Mouse (Mus musculus) MEL (cell line): Measurements from ENCODE around the gene Tmprss6. TPM values are rescaled to one million over a fixed set of nuclear protein-coding genes. Genes with fewer than 3 reads are reported as not detected.

Experiments used
- DNase-seq: peaks from one replicate; pipeline ENCODE4 v3.0.0; 2011; ENCODE audit warnings: low read depth, low spot score
- H3K27ac ChIP-seq: 2 replicates; pipeline ENCODE4 v1.5.1; 2012; ENCODE audit warnings: low read depth, mild to moderate bottlenecking, control low read depth, low read length, moderate library complexity; ENCODE audit not compliant: control insufficient read depth
- H3K27me3 ChIP-seq, 2 experiments: fragments of 150-350 bp in 1 of 2; sonication (generic) in 1 of 2; 2 replicates each; pipeline ENCODE4 v1.6.1; 2012; ENCODE audit warnings: low read length in 2 of 2, mild to moderate bottlenecking in 2 of 2, improper control_type of control experiment in 1 of 2, moderate library complexity in 1 of 2; ENCODE audit not compliant: insufficient read depth in 2 of 2, control insufficient read depth in 1 of 2
- H3K36me3 ChIP-seq, 2 experiments: 2 replicates each; pipeline ENCODE4 v1.6.1; 2012 to 2014; ENCODE audit warnings: low read length in 2 of 2, improper control_type of control experiment in 1 of 2, inconsistent platforms in 1 of 2, mild to moderate bottlenecking in 1 of 2; ENCODE audit not compliant: insufficient read depth in 2 of 2, control insufficient read depth in 1 of 2
- H3K4me1 ChIP-seq, 2 experiments: fragments of 150-350 bp in 1 of 2; sonication (generic) in 1 of 2; 2 replicates each; pipeline ENCODE4 v1.6.1; 2012; ENCODE audit warnings: low read length in 2 of 2, improper control_type of control experiment in 1 of 2, mild to moderate bottlenecking in 1 of 2; ENCODE audit not compliant: insufficient read depth in 2 of 2, control insufficient read depth in 1 of 2
- H3K4me3 ChIP-seq, 2 experiments: fragments of 150-350 bp in 1 of 2; sonication (generic) in 1 of 2; 2 replicates each; pipeline ENCODE4 v1.5.1; 2012; ENCODE audit warnings: low read depth in 2 of 2, low read length in 2 of 2, mild to moderate bottlenecking in 2 of 2, moderate library complexity in 2 of 2, control low read depth in 1 of 2, improper control_type of control experiment in 1 of 2; ENCODE audit not compliant: control insufficient read depth in 1 of 2, insufficient read depth in 1 of 2
- H3K79me2 ChIP-seq: 2 replicates; pipeline ENCODE4 v1.6.1; 2012; ENCODE audit warnings: mild to moderate bottlenecking, low read length, moderate library complexity; ENCODE audit not compliant: control insufficient read depth, poor library complexity, insufficient read depth
- H3K9ac ChIP-seq: 2 replicates; pipeline ENCODE4 v1.6.1; 2012; ENCODE audit warnings: low read depth, mild to moderate bottlenecking, control low read depth, low read length, moderate library complexity; ENCODE audit not compliant: control insufficient read depth, poor library complexity, severe bottlenecking
- H3K9me3 ChIP-seq: fragments of 150-350 bp; sonication (generic); replicated peaks from 2 replicates; pipeline ENCODE4 v1.6.1; 2012; ENCODE audit warnings: mild to moderate bottlenecking, low read length, improper control_type of control experiment, moderate library complexity; ENCODE audit not compliant: insufficient read depth
- BHLHE40 ChIP-seq: IDR thresholded peaks from 2 replicates; pipeline ENCODE4 v1.6.1; 2012; ENCODE audit warnings: low read depth, mild to moderate bottlenecking, inconsistent platforms, low read length, improper control_type of control experiment, borderline replicate concordance
- E2F4 ChIP-seq: IDR thresholded peaks from 2 replicates; pipeline ENCODE4 v1.6.1; 2011; ENCODE audit warnings: low read depth, low read length, improper control_type of control experiment, borderline replicate concordance
- ELF1 ChIP-seq: IDR thresholded peaks from 2 replicates; pipeline ENCODE4 v1.6.1; 2014; ENCODE audit warnings: low read depth, mild to moderate bottlenecking, inconsistent platforms, low read length, improper control_type of control experiment, moderate library complexity
- EP300 ChIP-seq, 2 experiments: IDR thresholded peaks; 2 replicates each; pipeline ENCODE4 v1.6.1; 2011; ENCODE audit warnings: improper control_type of control experiment in 2 of 2, low read length in 2 of 2, low read depth in 1 of 2, mild to moderate bottlenecking in 1 of 2
- GABPA ChIP-seq: IDR thresholded peaks from 2 replicates; pipeline ENCODE4 v1.6.1; 2012; ENCODE audit warnings: low read depth, mild to moderate bottlenecking, inconsistent platforms, low read length, improper control_type of control experiment, moderate library complexity
- GATA1 ChIP-seq: IDR thresholded peaks from 2 replicates; pipeline ENCODE4 v1.6.1; 2011; ENCODE audit warnings: low read depth, low read length, improper control_type of control experiment
- HCFC1 ChIP-seq: IDR thresholded peaks from 2 replicates; pipeline ENCODE4 v1.6.1; 2012; ENCODE audit warnings: low read depth, mild to moderate bottlenecking, inconsistent platforms, low read length, improper control_type of control experiment, moderate library complexity
- JUND ChIP-seq: IDR thresholded peaks from 2 replicates; pipeline ENCODE4 v1.6.1; 2011; ENCODE audit warnings: low read depth, mild to moderate bottlenecking, improper control_type of control experiment, low read length
- MAZ ChIP-seq: IDR thresholded peaks from 2 replicates; pipeline ENCODE4 v1.6.1; 2012; ENCODE audit warnings: low read depth, mild to moderate bottlenecking, inconsistent platforms, low read length, improper control_type of control experiment
- MEF2A ChIP-seq: IDR thresholded peaks from 2 replicates; pipeline ENCODE4 v1.6.1; 2014; ENCODE audit warnings: low read depth, mild to moderate bottlenecking, inconsistent platforms, low read length, improper control_type of control experiment; ENCODE audit not compliant: poor library complexity, insufficient replicate concordance, severe bottlenecking; ENCODE audit errors: extremely low read depth
- MXI1 ChIP-seq: IDR thresholded peaks from 2 replicates; pipeline ENCODE4 v1.6.1; 2011; ENCODE audit warnings: mild to moderate bottlenecking, low read depth, low read length, improper control_type of control experiment
- NELFE ChIP-seq: IDR thresholded peaks from 2 replicates; pipeline ENCODE4 v1.6.1; 2011; ENCODE audit warnings: low read depth, low read length, improper control_type of control experiment
- SMC3 ChIP-seq: IDR thresholded peaks from 2 replicates; pipeline ENCODE4 v1.6.1; 2011; ENCODE audit warnings: low read depth, low read length, improper control_type of control experiment
- TCF12 ChIP-seq: IDR thresholded peaks from 2 replicates; pipeline ENCODE4 v1.6.1; 2014; ENCODE audit warnings: low read depth, mild to moderate bottlenecking, inconsistent platforms, low read length, improper control_type of control experiment, moderate library complexity
- USF1 ChIP-seq: IDR thresholded peaks from 2 replicates; pipeline ENCODE4 v1.6.1; 2014; ENCODE audit warnings: low read depth, mild to moderate bottlenecking, inconsistent platforms, low read length, improper control_type of control experiment, moderate library complexity
- USF2 ChIP-seq, 2 experiments: IDR thresholded peaks; 2 replicates each; pipeline ENCODE4 v1.6.1; 2011 to 2012; ENCODE audit warnings: improper control_type of control experiment in 2 of 2, low read length in 2 of 2, borderline replicate concordance in 1 of 2, inconsistent platforms in 1 of 2, low read depth in 1 of 2, mild to moderate bottlenecking in 1 of 2; ENCODE audit not compliant: insufficient read depth in 1 of 2
- polyA plus RNA-seq, 2 experiments: library from polyadenylated mRNA; stranded (reverse) in 1 of 2; unstranded in 1 of 2; fragments of >175 nt in 1 of 2; fragments of >200 nt in 1 of 2; gene quantifications; 2 replicates each; pipeline versions ENCODE4 v1.2.1 to v1.2.4; 2012; ENCODE audit warnings: low replicate concordance in 2 of 2, low read depth in 1 of 2; ENCODE audit not compliant: insufficient read length in 2 of 2, insufficient read depth in 1 of 2, missing spikeins in 1 of 2
- total RNA-seq: library from RNA; depleted of rRNA; stranded (reverse); fragments of 300-350 nt; gene quantifications from 2 replicates; pipeline ENCODE4 v1.2.3, GENCODE M21; 2012

Tmprss6 gene
- total and polyA plus RNA-seq, 3 experiments, result 0.11 to 0.12 TPM; not detected in 1

GRCm38 (mm10) chr15:78401921-78402320 is 66.5 kb downstream of the Tmprss6 start:
- no peak overlapping the region for H3K4me3 ChIP-seq
- no peak for TF ChIP-seq E2F4
- TF ChIP-seq TCF12, result no peak
- TF ChIP-seq MAZ, result no peak
- TF ChIP-seq MEF2A, result no peak
- no peak for TF ChIP-seq EP300 (IDR thresholded peaks at IDR 0.05; ENCODE audit: low read depth in 1 of 2, low read length in 2 of 2)
- TF ChIP-seq MXI1, result no peak
- no peak for TF ChIP-seq JUND
- TF ChIP-seq, all 39 proteins: peak for 0
- no peak overlapping the region for H3K9ac ChIP-seq
- H3K4me1 ChIP-seq, result peaks cover 5 to 27% of the 10 kb centered on the region in 2 experiments; a peak in 3 of 4 replicates
- no peaks in the 10 kb centered on the region for H3K27me3 ChIP-seq
- peaks cover 0 to 13% of the 10 kb centered on the region in 2 experiments; a peak in 2 of 4 replicates for H3K36me3 ChIP-seq
- no peaks in the 10 kb centered on the region for H3K9me3 ChIP-seq
- no peak overlapping the region for H3K27ac ChIP-seq
- DNase-seq, result peak; percentile 39
- H3K79me2 ChIP-seq, result peaks cover 7% of the 10 kb centered on the region; the same call in 1 of the 2 replicates

GRCm38 (mm10) chr15:78401345-78401744 is 67.1 kb downstream of the Tmprss6 start:
- H3K9ac ChIP-seq, result no peak overlapping the region
- no peak for DNase-seq
- no peaks in the 10 kb centered on the region for H3K9me3 ChIP-seq
- no peaks in the 10 kb centered on the region for H3K27me3 ChIP-seq
- peaks cover 0 to 13% of the 10 kb centered on the region in 2 experiments; a peak in 2 of 4 replicates for H3K36me3 ChIP-seq
- peaks cover 4% of the 10 kb centered on the region; the same call in 1 of the 2 replicates for H3K79me2 ChIP-seq
- TF ChIP-seq NELFE, result no peak
- no peak for TF ChIP-seq GATA1
- TF ChIP-seq E2F4, result no peak
- no peak for TF ChIP-seq TCF12
- TF ChIP-seq MEF2A, result no peak
- TF ChIP-seq ELF1, result no peak
- TF ChIP-seq USF1, result no peak
- no peak for TF ChIP-seq JUND
- TF ChIP-seq HCFC1, result no peak
- TF ChIP-seq USF2 (IDR thresholded peaks at IDR 0.05; ENCODE audit: borderline replicate concordance in 1 of 2, insufficient read depth in 1 of 2, low read depth in 1 of 2, low read length in 2 of 2), result no peak
- TF ChIP-seq EP300 (IDR thresholded peaks at IDR 0.05; ENCODE audit: low read depth in 1 of 2, low read length in 2 of 2), result no peak
- no peak for TF ChIP-seq SMC3
- no peak for TF ChIP-seq BHLHE40
- TF ChIP-seq GABPA, result no peak
- no peak overlapping the region for H3K27ac ChIP-seq
- H3K4me1 ChIP-seq, result peaks cover 5 to 27% of the 10 kb centered on the region in 2 experiments; a peak in 3 of 4 replicates
- no peak overlapping the region for H3K4me3 ChIP-seq
